Comparison of ENCODE assay signal across 26 mouse cellular contexts in genomic region chr14:34240263-34240662, GRCm38 (mm10). TPM values are rescaled to one million over a fixed set of nuclear protein-coding genes. Genes with fewer than 3 reads are reported as not detected.
DNase-seq lines count a peak whose midpoint lies in the region; ATAC-seq and TF ChIP-seq lines count a peak whose summit lies in the region.
"Had no signal": no experiment of that assay in that cellular context is flagged by ENCODE, and none has a peak within 500 bp of the region (broad histone marks: within the 10 kb centered on the region; RNA-seq: fewer than 3 reads in every experiment).

No protein-coding gene starts in this region.

- 0 out of 2 replicates have a peak, but pooled peaks have one; percentile 25 for ATAC-seq in common myeloid progenitor, adult 5-6 weeks (replicated peaks; ENCODE audit: low read depth, poor library complexity, severe bottlenecking)
- 0 out of 2 replicates have a peak, but pooled peaks have one; percentile 29 for ATAC-seq in liver, embryonic 15.5 days (ENCODE audit: insufficient read depth)
- no peak for ATAC-seq in lung, postnatal 0 days
- ATAC-seq: activated CD4-positive, CD25-positive, alpha-beta regulatory T cell, adult 4 months; CD4-positive, CD25-positive, alpha-beta regulatory T cell, adult 4 months; forebrain, embryonic 14.5 days; Patski had no signal

- no peaks in the 10 kb centered on the region for H3K9me3 ChIP-seq in MEL (replicated peaks; ENCODE audit: insufficient read depth, low read length)
- no peaks in the 10 kb centered on the region for H3K9me3 ChIP-seq in liver, embryonic 15.5 days (replicated peaks)
- H3K9me3 ChIP-seq in lung, postnatal 0 days (ENCODE audit: low read length) = no peaks in the 10 kb centered on the region
- H3K9me3 ChIP-seq: embryonic facial prominence, embryonic 15.5 days; forebrain, embryonic 10.5 days; G1E; heart, embryonic 13.5 days; hindbrain, embryonic 15.5 days had no signal

- H3K4me1 ChIP-seq in MEL (ENCODE audit: control insufficient read depth in 1 of 2, insufficient read depth in 2 of 2, low read length in 2 of 2) = peaks cover 3 to 9% of the 10 kb centered on the region in 2 experiments
- peaks cover 2% of the 10 kb centered on the region; the same call in 1 of the 2 replicates for H3K4me1 ChIP-seq in liver, embryonic 15.5 days (replicated peaks)
- no peaks in the 10 kb centered on the region for H3K4me1 ChIP-seq in lung, postnatal 0 days (ENCODE audit: insufficient read depth, low read depth, low read length)
- H3K4me1 ChIP-seq: forebrain, embryonic 10.5 days; heart, embryonic 13.5 days; hindbrain, embryonic 15.5 days had no signal

- TF ChIP-seq CTCF in MEL (IDR thresholded peaks at IDR 0.05 in 2 of 3, conservative IDR thresholded peaks at IDR 0.05 in 1 of 3; ENCODE audit: control insufficient read depth in 1 of 3, insufficient read depth in 1 of 3, low read depth in 2 of 3, low read length in 3 of 3, poor library complexity in 1 of 3, severe bottlenecking in 1 of 3) = no peak
- TF ChIP-seq CTCF in lung, postnatal 0 days (IDR thresholded peaks at IDR 0.05) = no peak

- TF ChIP-seq POLR2A in MEL (IDR thresholded peaks at IDR 0.05; ENCODE audit: control insufficient read depth in 1 of 2, insufficient read depth in 1 of 2, low read depth in 1 of 2, low read length in 2 of 2, poor library complexity in 1 of 2) = no peak

- peaks cover 2 to 9% of the 10 kb centered on the region in 2 experiments; a peak in 3 of 4 replicates for H3K36me3 ChIP-seq in MEL (ENCODE audit: control insufficient read depth in 1 of 2, insufficient read depth in 2 of 2, low read length in 2 of 2)
- H3K36me3 ChIP-seq in liver, embryonic 15.5 days (replicated peaks) = no peaks in the 10 kb centered on the region
- no peaks in the 10 kb centered on the region for H3K36me3 ChIP-seq in lung, postnatal 0 days (ENCODE audit: insufficient read depth, low read length)
- H3K36me3 ChIP-seq: forebrain, embryonic 10.5 days; hindbrain, embryonic 15.5 days had no signal

- no peaks in the 10 kb centered on the region for H3K79me2 ChIP-seq in MEL (ENCODE audit: control insufficient read depth, insufficient read depth, low read length, poor library complexity)

- no peak overlapping the region for H3K4me2 ChIP-seq in liver, embryonic 15.5 days
- no peak overlapping the region for H3K4me2 ChIP-seq in lung, postnatal 0 days (replicated peaks; ENCODE audit: low read depth, low read length)
- H3K4me2 ChIP-seq: embryonic facial prominence, embryonic 15.5 days; heart, embryonic 13.5 days; hindbrain, embryonic 15.5 days had no signal

- no peak overlapping the region for H3K27ac ChIP-seq in MEL (ENCODE audit: control insufficient read depth, low read depth, low read length)
- peak overlapping the region; percentile 76 for H3K27ac ChIP-seq in liver, embryonic 15.5 days (replicated peaks)
- H3K27ac ChIP-seq in lung, postnatal 0 days (ENCODE audit: low read length) = no peak overlapping the region
- H3K27ac ChIP-seq: embryonic facial prominence, embryonic 15.5 days; forebrain, embryonic 10.5 days; gastrocnemius, adult 2 months; heart, adult 2 months; heart, embryonic 13.5 days; hindbrain, embryonic 15.5 days had no signal

- no peaks in the 10 kb centered on the region for H3K27me3 ChIP-seq in MEL (ENCODE audit: control insufficient read depth in 1 of 2, insufficient read depth in 2 of 2, low read length in 2 of 2)
- no peaks in the 10 kb centered on the region for H3K27me3 ChIP-seq in liver, embryonic 15.5 days
- no peaks in the 10 kb centered on the region for H3K27me3 ChIP-seq in lung, postnatal 0 days (replicated peaks; ENCODE audit: insufficient read depth, low read length)
- H3K27me3 ChIP-seq: embryonic facial prominence, embryonic 15.5 days; heart, embryonic 13.5 days; hindbrain, embryonic 15.5 days; Patski had no signal

- H3K4me3 ChIP-seq in MEL (ENCODE audit: control insufficient read depth in 1 of 2, insufficient read depth in 1 of 2, low read depth in 2 of 2, low read length in 2 of 2) = no peak overlapping the region
- no peak overlapping the region for H3K4me3 ChIP-seq in liver, embryonic 15.5 days (replicated peaks)
- H3K4me3 ChIP-seq in lung, postnatal 0 days (ENCODE audit: low read depth, low read length) = no peak overlapping the region
- H3K4me3 ChIP-seq: embryonic facial prominence, embryonic 15.5 days; erythroblast, embryonic 14.5 days; forebrain, embryonic 10.5 days; gastrocnemius, adult 2 months; heart, adult 2 months; heart, embryonic 13.5 days; hindbrain, embryonic 15.5 days had no signal

- H3K9ac ChIP-seq in MEL (ENCODE audit: control insufficient read depth, low read depth, low read length, poor library complexity, severe bottlenecking) = no peak overlapping the region
- no peak overlapping the region for H3K9ac ChIP-seq in liver, embryonic 15.5 days
- H3K9ac ChIP-seq in lung, postnatal 0 days (replicated peaks; ENCODE audit: low read depth) = no peak overlapping the region
- H3K9ac ChIP-seq: embryonic facial prominence, embryonic 15.5 days; heart, embryonic 13.5 days; hindbrain, embryonic 15.5 days had no signal

- peak; percentile 44 to 58 for TF ChIP-seq EP300 in MEL (IDR thresholded peaks at IDR 0.05; ENCODE audit: low read depth in 1 of 2, low read length in 2 of 2)
- no peak for TF ChIP-seq EP300 in lung, postnatal 0 days (IDR thresholded peaks at IDR 0.05)

- peak; percentile 54 for DNase-seq in MEL (ENCODE audit: low read depth, low spot score)
- DNase-seq in lung, postnatal 0 days (ENCODE audit: low spot score) = no peak
- DNase-seq in lung, postnatal 10 days = no peak
- DNase-seq in embryo, embryonic 9.5 days (ENCODE audit: extremely low spot score) = no peak
- DNase-seq: adrenal gland, postnatal 14 days; B cell, adult 2 months; cerebellum, adult 11-12 months; cerebellum, adult 9-10 months; cerebellum, postnatal 25 days; gastrocnemius, adult 2 months; gastrocnemius, postnatal 36 days; heart, adult 2 months; heart, postnatal 36 days had no signal

- TF ChIP-seq RAD21 in MEL (IDR thresholded peaks at IDR 0.05; ENCODE audit: low read depth, low read length) = no peak

- 15% methylated on average over 10 of the region's 10 CpGs for WGBS in liver, embryonic 15.5 days (ENCODE audit: insufficient replicate concordance)
- 48% methylated on average over 10 of the region's 10 CpGs for WGBS in lung, postnatal 0 days

TF ChIP-seq in MEL, 35 proteins besides CTCF, POLR2A, EP300 and RAD21:
- no peak for TF ChIP-seq NELFE (IDR thresholded peaks at IDR 0.05; ENCODE audit: low read depth, low read length)
- TF ChIP-seq GATA1 (IDR thresholded peaks at IDR 0.05; ENCODE audit: low read depth, low read length) = peak; percentile 68
- 0 out of 2 replicates have a peak, but pooled peaks have one; percentile 13 for TF ChIP-seq ETS1 (IDR thresholded peaks at IDR 0.05; ENCODE audit: low read depth, low read length)
- peak; percentile 55; the same call in 1 of the 2 replicates for TF ChIP-seq TCF12 (IDR thresholded peaks at IDR 0.05; ENCODE audit: low read depth, low read length)
- no peak for TF ChIP-seq MAZ (IDR thresholded peaks at IDR 0.05; ENCODE audit: low read depth, low read length)

RNA-seq across cellular contexts. Expression of gene Syt15, which starts 20.9 kb away (rescaled TPM):
- not detected in 2 replicates for total RNA-seq in MEL (2012; rRNA removed)
- polyA plus RNA-seq in MEL (2012; ENCODE audit: insufficient read depth in 1 of 2, insufficient read length in 2 of 2, low read depth in 1 of 2, low replicate concordance in 2 of 2, missing spikeins in 1 of 2) = under 1 TPM in 1 of 2 experiments, not detected in 1; 0.06 TPM
- total RNA-seq in common myeloid progenitor, adult 5-6 weeks (2017) = not detected in 2 replicates
- polyA plus RNA-seq in liver, embryonic 15.5 days (2015; fragmentation: Nextera tagmentation; extraction: Ambion mirVana) = 0.43 and 0.44 TPM in 2 replicates
- 1.2 and 1.3 TPM in 2 replicates for polyA plus RNA-seq in lung, postnatal 0 days (2015; fragmentation: Nextera tagmentation; extraction: Ambion mirVana)
- polyA plus RNA-seq: embryonic facial prominence, embryonic 11.5 days; erythroblast, embryonic 14.5 days; G1E had no signal

RNA-seq across cellular contexts. Expression of gene Gprin2, which starts 38.8 kb away (rescaled TPM):
- under 0.01 and 0.03 TPM in 2 replicates for total RNA-seq in MEL (2012; rRNA removed)
- polyA plus RNA-seq in MEL (2012; ENCODE audit: insufficient read depth in 1 of 2, insufficient read length in 2 of 2, low read depth in 1 of 2, low replicate concordance in 2 of 2, missing spikeins in 1 of 2) = under 1 TPM in 1 of 2 experiments, not detected in 1; 0.01 TPM
- total RNA-seq in common myeloid progenitor, adult 5-6 weeks (2017) = not detected in 2 replicates
- polyA plus RNA-seq in liver, embryonic 15.5 days (2015; fragmentation: Nextera tagmentation; extraction: Ambion mirVana) = 0.05 and 0.08 TPM in 2 replicates
- 0.06 and 0.08 TPM in 2 replicates for polyA plus RNA-seq in lung, postnatal 0 days (2015; fragmentation: Nextera tagmentation; extraction: Ambion mirVana)
- polyA plus RNA-seq: activated CD4-positive, CD25-positive, alpha-beta regulatory T cell, adult 4 months; erythroblast, embryonic 14.5 days; G1E had no signal
